Mouse (Mus musculus): ENCODE data around the gene Ttc28.

The Ttc28 gene

GRCm38 (mm10) chr5:111164348-111164920 is 284.8 kb downstream of the Ttc28 start:
- in situ Hi-C loops (cut with MboI): no loop called here

GRCm38 (mm10) chr5:111170383-111170782 is 290.8 kb downstream of the Ttc28 start:
- in situ Hi-C loops (cut with MboI): no loop called here

- in situ Hi-C loops (cut with MboI): no loop called here
Observed at GRCm38 (mm10) chr5:111175410-111175809, 295.8 kb downstream of the Ttc28 start.

GRCm38 (mm10) chr5:111175842-111176241 is 296.2 kb downstream of the Ttc28 start:
- in situ Hi-C loops (cut with MboI): no loop called here

GRCm38 (mm10) chr5:111176441-111176840 is 296.8 kb downstream of the Ttc28 start:
- in situ Hi-C loops (cut with MboI): no loop called here

- in situ Hi-C loops (cut with MboI): no loop called here
Observed at GRCm38 (mm10) chr5:111178324-111179076, 298.9 kb downstream of the Ttc28 start.

GRCm38 (mm10) chr5:111179651-111180050 is 300.0 kb downstream of the Ttc28 start:
- in situ Hi-C loops (cut with MboI): no loop called here

GRCm38 (mm10) chr5:111180091-111181053 is 300.8 kb downstream of the Ttc28 start:
- in situ Hi-C loops (cut with MboI): no loop called here

- in situ Hi-C loops (cut with MboI): no loop called here
Observed at GRCm38 (mm10) chr5:111181204-111181912, 301.8 kb downstream of the Ttc28 start.

- in situ Hi-C loops (cut with MboI): no loop called here
Observed at GRCm38 (mm10) chr5:111186600-111186999, 307.0 kb downstream of the Ttc28 start.

- in situ Hi-C loops (cut with MboI): no loop called here
Observed at GRCm38 (mm10) chr5:111191972-111192371, 312.4 kb downstream of the Ttc28 start.

- in situ Hi-C loops (cut with MboI): no loop called here
Observed at GRCm38 (mm10) chr5:111194829-111195228, 315.2 kb downstream of the Ttc28 start.

- in situ Hi-C loops (cut with MboI): no loop called here
Observed at GRCm38 (mm10) chr5:111195488-111196485, 316.2 kb downstream of the Ttc28 start.

GRCm38 (mm10) chr5:111197727-111198126 is 318.1 kb downstream of the Ttc28 start:
- in situ Hi-C loops (cut with MboI): no loop called here

GRCm38 (mm10) chr5:111200167-111200840 is 320.7 kb downstream of the Ttc28 start:
- in situ Hi-C loops (cut with MboI): no loop called here

- in situ Hi-C loops (cut with MboI): no loop called here
Observed at GRCm38 (mm10) chr5:111200915-111201610, 321.5 kb downstream of the Ttc28 start.

GRCm38 (mm10) chr5:111204221-111204620 is 324.6 kb downstream of the Ttc28 start:
- in situ Hi-C loops (cut with MboI): no loop called here

- in situ Hi-C loops (cut with MboI): no loop called here
Observed at GRCm38 (mm10) chr5:111204976-111205586, 325.5 kb downstream of the Ttc28 start.

- in situ Hi-C loops (cut with MboI): no loop called here
Observed at GRCm38 (mm10) chr5:111205817-111206216, 326.2 kb downstream of the Ttc28 start.

Measured in mature B cell (primary cell).